Mouse (Mus musculus) ES-E14 (cell line): Measurements from ENCODE around the gene Rxfp2. TPM values are rescaled to one million over a fixed set of nuclear protein-coding genes. Genes with fewer than 3 reads are reported as not detected.

Experiments used
- DNase-seq: peaks from one replicate; pipeline ENCODE4 v3.0.0-alpha.2; 2013; ENCODE audit warnings: low read depth, low spot score
- H3K27ac ChIP-seq: 2 replicates; pipeline ENCODE4 v1.5.1; 2012; ENCODE audit warnings: low read depth, mild to moderate bottlenecking, low read length, moderate library complexity, mixed read lengths; ENCODE audit not compliant: poor library complexity, insufficient read depth, severe bottlenecking
- H3K36me3 ChIP-seq: 2 replicates; pipeline ENCODE4 v1.6.1; 2012; ENCODE audit warnings: mild to moderate bottlenecking, low read length, moderate library complexity, mixed read lengths; ENCODE audit not compliant: control insufficient read depth, poor library complexity, insufficient read depth, severe bottlenecking
- H3K4me1 ChIP-seq, 2 experiments: fragments of 150-350 bp in 1 of 2; sonication (generic) in 1 of 2; 2 replicates each; pipeline ENCODE4 v1.6.1; 2012; ENCODE audit warnings: low read length in 2 of 2, mild to moderate bottlenecking in 1 of 2, mixed read lengths in 1 of 2; ENCODE audit not compliant: control insufficient read depth in 2 of 2, insufficient read depth in 2 of 2, poor library complexity in 1 of 2
- H3K4me3 ChIP-seq, 2 experiments: fragments of 150-350 bp in 1 of 2; sonication (generic) in 1 of 2; 2 replicates each; pipeline ENCODE4 v1.5.1; 2012; ENCODE audit warnings: low read length in 2 of 2, low read depth in 1 of 2, mild to moderate bottlenecking in 1 of 2, mixed read lengths in 1 of 2; ENCODE audit not compliant: insufficient read depth in 1 of 2, poor library complexity in 1 of 2, severe bottlenecking in 1 of 2
- H3K9ac ChIP-seq: 2 replicates; pipeline ENCODE4 v1.6.1; 2012; ENCODE audit warnings: low read depth, mild to moderate bottlenecking, low read length, mixed read lengths; ENCODE audit not compliant: poor library complexity, insufficient read depth, severe bottlenecking
- H3K9me3 ChIP-seq: fragments of 150-350 bp; sonication (generic); 2 replicates; pipeline ENCODE4 v1.6.1; 2012; ENCODE audit warnings: low read depth, mild to moderate bottlenecking, low read length; ENCODE audit not compliant: control insufficient read depth, insufficient read depth
- CHD2 ChIP-seq: IDR thresholded peaks from 2 replicates; pipeline ENCODE4 v1.6.1; 2014; ENCODE audit warnings: mild to moderate bottlenecking, low read depth, low read length, inconsistent platforms
- HCFC1 ChIP-seq: IDR thresholded peaks from 2 replicates; pipeline ENCODE4 v1.6.1; 2012; ENCODE audit warnings: low read length, inconsistent platforms, borderline replicate concordance; ENCODE audit not compliant: insufficient read depth
- MAFK ChIP-seq: IDR thresholded peaks from 2 replicates; pipeline ENCODE4 v1.6.1; 2014; ENCODE audit warnings: mild to moderate bottlenecking, low read depth, low read length, inconsistent platforms; ENCODE audit not compliant: insufficient read depth
- ZC3H11A ChIP-seq: IDR thresholded peaks from 2 replicates; pipeline ENCODE4 v1.6.1; 2012; ENCODE audit warnings: low read depth, mild to moderate bottlenecking, inconsistent platforms, low read length, borderline replicate concordance
- ZNF384 ChIP-seq: IDR thresholded peaks from 2 replicates; pipeline ENCODE4 v1.6.1; 2012; ENCODE audit warnings: low read depth, low read length, inconsistent platforms
- in situ Hi-C, 2 experiments: fragments of 600-800 bp; cut with MboI; formaldehyde crosslinking; loops; one replicate each; pipeline ENCODE4 v1.15.1; 2025; ENCODE audit warnings: low sequenced_read_pairs in 2 of 2, inconsistent platforms in 1 of 2; ENCODE audit not compliant: unreplicated experiment in 2 of 2
- total RNA-seq: library from RNA; depleted of rRNA; stranded (reverse); fragments of 300-350 nt; gene quantifications from 2 replicates; pipeline ENCODE4 v1.2.3, GENCODE M21; 2012; rRNA removed

The Rxfp2 gene
- total RNA-seq = 0.16 TPM in 1 of 2 replicates, not detected in the other

GRCm38 (mm10) chr5:150018656-150019055 is at the start of gene Rxfp2:
Gene Rxfp2, plus strand, starts transcription at chr5:150018675.
- H3K4me3 ChIP-seq = no peak within 1 kb of the TSS
- H3K27ac ChIP-seq = no peak within 1 kb of the TSS
- H3K9ac ChIP-seq = no peak within 1 kb of the TSS
- no peak for TF ChIP-seq ZC3H11A
- no peak for TF ChIP-seq CHD2
- TF ChIP-seq MAFK = no peak
- no peak for TF ChIP-seq HCFC1
- TF ChIP-seq ZNF384 = no peak
- H3K4me1 ChIP-seq = no peaks in the 10 kb centered on the region
- DNase-seq = no peak
- no peaks in the 10 kb centered on the region for H3K36me3 ChIP-seq
- in situ Hi-C loops = no loop called here
- H3K9me3 ChIP-seq = no peaks in the 10 kb centered on the region

- TF ChIP-seq HCFC1 (no peak), ZNF384 (no peak), MAFK (no peak), ZC3H11A (no peak), CHD2 (no peak)
- DNase-seq = no peak
- no peak overlapping the region for H3K9ac ChIP-seq
- H3K4me3 ChIP-seq = no peak overlapping the region
- no peak overlapping the region for H3K27ac ChIP-seq
- no peaks in the 10 kb centered on the region for H3K36me3 ChIP-seq
- in situ Hi-C loops = no loop called here
- no peaks in the 10 kb centered on the region for H3K9me3 ChIP-seq
- H3K4me1 ChIP-seq = no peaks in the 10 kb centered on the region; a peak in 1 of 4 replicates
Observed at GRCm38 (mm10) chr5:149970261-149970660, 48.2 kb upstream of the Rxfp2 start.

- Histone ChIP-seq H3K9ac (no peak overlapping the region), H3K9me3 (no peaks in the 10 kb centered on the region), H3K27ac (peak overlapping the region; percentile 52), H3K4me1 (no peaks in the 10 kb centered on the region), H3K4me3 (no peak overlapping the region), H3K36me3 (no peaks in the 10 kb centered on the region)
- TF ChIP-seq HCFC1 (no peak), ZC3H11A (no peak), MAFK (peak; percentile 94)
- in situ Hi-C loops = no loop called here
- DNase-seq = no peak
Observed at GRCm38 (mm10) chr5:149977027-149977426, 41.4 kb upstream of the Rxfp2 start.

- no peak for TF ChIP-seq ZC3H11A
- no peak for TF ChIP-seq MAFK
- no peak for TF ChIP-seq ZNF384
- no peak for TF ChIP-seq CHD2
- no peak for TF ChIP-seq HCFC1
- H3K36me3 ChIP-seq = no peaks in the 10 kb centered on the region
- H3K9me3 ChIP-seq = no peaks in the 10 kb centered on the region
- DNase-seq = no peak
- no peaks in the 10 kb centered on the region for H3K4me1 ChIP-seq
- H3K27ac ChIP-seq = no peak overlapping the region
- in situ Hi-C loops = no loop called here
- no peak overlapping the region for H3K4me3 ChIP-seq
- H3K9ac ChIP-seq = no peak overlapping the region
Observed at GRCm38 (mm10) chr5:149983621-149984020, 34.9 kb upstream of the Rxfp2 start.

- TF ChIP-seq CHD2 (no peak), ZC3H11A (no peak), ZNF384 (no peak), MAFK (no peak)
- in situ Hi-C loops = no loop called here
- no peaks in the 10 kb centered on the region for H3K9me3 ChIP-seq
- no peak overlapping the region for H3K27ac ChIP-seq
- H3K9ac ChIP-seq = no peak overlapping the region
- 0 out of 4 replicates have a peak, but pooled peaks cover 0 to 1% of the 10 kb centered on the region in 2 experiments for H3K4me1 ChIP-seq
- H3K4me3 ChIP-seq = no peak overlapping the region
- peak; percentile 34 for DNase-seq
- H3K36me3 ChIP-seq = no peaks in the 10 kb centered on the region
Observed at GRCm38 (mm10) chr5:149994578-149994977, 23.9 kb upstream of the Rxfp2 start.
